Mouse (Mus musculus) adrenal gland, postnatal 0 days (tissue): Measurements from ENCODE around the gene Smim4. TPM values are rescaled to one million over a fixed set of nuclear protein-coding genes. Genes with fewer than 3 reads are reported as not detected.

ENCODE experiments used
- polyA plus RNA-seq: library from polyadenylated mRNA; unstranded; fragments of >200 nt; fragmentation: Nextera tagmentation; extraction: Ambion mirVana; gene quantifications from 2 replicates; pipeline ENCODE4 v1.2.1, GENCODE M21; 2015

Gene Smim4
- polyA plus RNA-seq: 228 and 387 TPM in 2 replicates

DNA sequence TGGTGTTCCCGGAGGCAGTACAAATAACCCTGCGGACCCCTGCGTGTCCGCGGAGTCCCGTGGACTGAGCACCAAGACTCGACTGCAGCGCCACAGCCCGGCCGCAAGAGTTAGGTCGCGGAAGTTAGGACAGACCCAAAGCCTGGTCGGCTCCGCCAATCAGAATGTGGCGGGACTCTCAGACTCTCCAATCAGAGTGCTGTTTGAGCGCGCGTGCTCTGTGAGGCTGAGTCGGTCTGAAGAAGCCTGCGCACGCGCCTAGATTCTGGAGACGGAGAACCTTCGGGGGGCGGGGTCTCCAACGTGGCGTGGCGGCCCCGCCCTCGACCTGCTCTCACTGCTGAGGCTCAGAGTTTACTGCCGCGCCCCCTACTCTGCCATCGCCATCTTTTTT, at the start of gene Smim4:
Gene Smim4, minus strand, starts transcription at position 131 of the 394 bp plus-strand sequence.

DNA sequence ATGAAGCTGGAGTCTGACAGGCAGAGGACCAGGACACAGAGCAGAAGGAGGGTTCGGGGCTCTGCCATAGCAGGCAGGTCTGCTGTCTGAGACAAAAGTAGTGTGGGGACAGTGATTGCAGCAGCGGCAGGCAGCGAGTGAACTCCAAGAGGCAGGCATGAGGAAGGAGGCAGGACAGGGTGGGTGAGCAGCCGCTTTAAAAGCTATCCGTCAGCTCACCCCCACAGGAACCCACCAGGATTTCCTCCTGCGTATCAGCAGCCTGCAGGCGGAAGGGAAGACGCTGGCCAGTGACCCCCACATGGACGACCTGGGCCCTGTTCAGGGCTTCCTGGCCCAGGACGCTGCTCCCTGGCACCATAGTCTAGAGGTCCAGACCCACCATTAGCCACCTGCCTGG, 39.7 kb upstream of the Smim4 start, which contains the start of gene Stab1:
Gene Stab1, minus strand, starts transcription at position 217 of the 400 bp plus-strand sequence.

DNA sequence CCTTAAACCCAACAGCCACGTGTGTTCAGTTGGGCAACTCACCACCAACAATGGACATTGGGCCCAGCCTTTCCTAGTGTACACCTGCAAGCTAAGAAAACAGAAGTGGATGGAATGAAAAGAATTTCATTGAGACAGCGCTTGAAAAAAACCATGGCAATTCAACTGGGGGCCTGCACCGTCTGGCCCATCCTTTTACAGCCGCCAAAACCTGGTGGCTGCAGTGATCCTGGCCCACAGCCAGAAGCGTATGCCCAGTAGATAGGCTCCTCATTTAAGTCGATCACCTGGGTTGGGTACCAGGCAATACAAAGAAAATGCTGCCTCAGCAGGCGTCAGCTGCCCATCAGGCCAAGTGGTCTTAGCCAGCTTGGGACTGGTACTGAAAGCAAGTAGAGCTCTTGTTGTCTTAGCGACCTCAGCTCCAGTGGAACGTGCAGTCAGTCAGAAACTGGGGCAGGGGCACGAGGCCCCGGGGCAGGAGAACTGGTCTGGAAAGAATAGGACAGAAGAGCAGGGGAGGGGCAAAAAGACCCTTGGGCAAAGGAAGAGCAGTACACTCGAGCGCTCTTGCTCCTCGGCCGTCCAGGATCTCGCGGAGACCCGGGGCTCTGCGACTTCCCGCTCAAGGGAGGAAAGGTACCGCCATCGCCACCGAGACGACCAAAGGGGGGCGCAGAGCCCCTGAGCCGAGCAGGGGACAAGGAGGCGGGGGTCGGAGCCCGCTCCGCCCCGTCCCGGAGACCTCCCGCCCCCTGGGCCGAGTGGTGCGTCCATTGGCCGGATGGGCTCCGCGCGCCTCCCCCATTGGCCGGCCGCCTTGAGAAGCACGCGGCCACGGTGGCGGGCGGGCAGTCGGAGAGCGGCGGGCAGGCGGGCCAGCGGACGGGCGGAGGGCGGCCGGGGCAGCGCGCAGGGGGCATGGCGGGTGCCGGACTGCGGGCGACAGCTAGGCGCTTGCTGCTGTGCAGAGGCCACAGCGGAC, 1.8 kb upstream of the Smim4 start, which contains the start of gene Nt5dc2:
Gene Nt5dc2, plus strand, starts transcription at position 818 of the 985 bp plus-strand sequence.

Other genes with a start within 250 kb of the Smim4 start
- 10.4 and 11.5 TPM in 2 replicates for gene Mustn1, start 249.8 kb downstream of the Smim4 start, polyA plus RNA-seq
- 12.1 and 20.6 TPM in 2 replicates for gene Itih4, start 242.5 kb downstream of the Smim4 start, polyA plus RNA-seq
- 37.4 and 49.1 TPM in 2 replicates for gene Itih3, start 205.2 kb downstream of the Smim4 start, polyA plus RNA-seq
- 4.4 and 5.1 TPM in 2 replicates for gene Itih1, start 185.7 kb downstream of the Smim4 start, polyA plus RNA-seq
- 6.0 and 8.5 TPM in 2 replicates for gene Nek4, start 177.6 kb downstream of the Smim4 start, polyA plus RNA-seq
- 83.1 and 91.9 TPM in 2 replicates for gene Glt8d1, start 127.6 kb downstream of the Smim4 start, polyA plus RNA-seq
- gene Spcs1, start 127.3 kb downstream of the Smim4 start, polyA plus RNA-seq: 938 and 1,152 TPM in 2 replicates
- 55.7 and 64.4 TPM in 2 replicates for gene Pbrm1, start 109.8 kb downstream of the Smim4 start, polyA plus RNA-seq
- gene Gnl3, start 109.8 kb downstream of the Smim4 start, polyA plus RNA-seq: 44.1 and 67.6 TPM in 2 replicates
- 91.1 and 124 TPM in 2 replicates for gene Nt5dc2, start 2.1 kb upstream of the Smim4 start, polyA plus RNA-seq
- 33.5 and 39.1 TPM in 2 replicates for gene Stab1, start 39.7 kb upstream of the Smim4 start, polyA plus RNA-seq
- gene Tnnc1, start 79.4 kb upstream of the Smim4 start, polyA plus RNA-seq: 5.5 and 6.1 TPM in 2 replicates
- gene Nisch, start 88.0 kb upstream of the Smim4 start, polyA plus RNA-seq: 151 and 183 TPM in 2 replicates
- 1.0 and 1.5 TPM in 2 replicates for gene Sema3g, start 88.9 kb upstream of the Smim4 start, polyA plus RNA-seq
- 14.6 and 16.4 TPM in 2 replicates for gene Phf7, start 122.4 kb upstream of the Smim4 start, polyA plus RNA-seq
- 34.6 and 44.1 TPM in 2 replicates for gene Bap1, start 122.5 kb upstream of the Smim4 start, polyA plus RNA-seq
- gene Dnah1, start 194.9 kb upstream of the Smim4 start, polyA plus RNA-seq: 2.4 and 3.7 TPM in 2 replicates
- gene Capn7, start 207.7 kb upstream of the Smim4 start, polyA plus RNA-seq: 28.5 and 34.7 TPM in 2 replicates